Mouse (Mus musculus): ENCODE results near the gene Med12l. TPM values are rescaled to one million over a fixed set of nuclear protein-coding genes. Genes with fewer than 3 reads are reported as not detected.

The Med12l gene
- total and polyA plus RNA-seq, 3 experiments = 2.5 to 8.2 (median 6.9) TPM

GRCm38 (mm10) chr3:59015698-59016412 is 10.2 kb downstream of the Med12l start:
- no peak for DNase-seq
- 0 out of 2 replicates have a peak, but pooled peaks cover 2% of the 10 kb centered on the region for H3K27me3 ChIP-seq (ENCODE audit: control insufficient read depth, insufficient read depth, low read length)
- no peak overlapping the region for H3K27ac ChIP-seq
- intact Hi-C loops (cut with DNase I) = no loop called here
- H3K4me1 ChIP-seq (ENCODE audit: control insufficient read depth, insufficient read depth, low read length) = no peaks in the 10 kb centered on the region
- WGBS = 67% methylated on average over 4 of the region's 4 CpGs
- no peaks in the 10 kb centered on the region; the same call in 1 of the 2 replicates for H3K79me2 ChIP-seq (replicated peaks; ENCODE audit: control insufficient read depth, insufficient read depth, low read length)
- H3K9ac ChIP-seq (ENCODE audit: low read depth, low read length) = no peak overlapping the region
- no peaks in the 10 kb centered on the region for H3K36me3 ChIP-seq (ENCODE audit: control insufficient read depth, insufficient read depth, low read length)
- H3K4me3 ChIP-seq = no peak overlapping the region
- no peak for TF ChIP-seq EP300 (IDR thresholded peaks at IDR 0.05; ENCODE audit: insufficient read depth, low read depth, low read length)
- no peak for TF ChIP-seq CTCF (IDR thresholded peaks at IDR 0.05)

- WGBS = 60% methylated on average over 9 of the region's 9 CpGs
- no peak overlapping the region for H3K27ac ChIP-seq
- H3K9ac ChIP-seq (ENCODE audit: low read depth, low read length) = no peak overlapping the region
- TF ChIP-seq EP300 (IDR thresholded peaks at IDR 0.05; ENCODE audit: insufficient read depth, low read depth, low read length) = no peak
- TF ChIP-seq CTCF (IDR thresholded peaks at IDR 0.05) = no peak
- no peak for TF ChIP-seq POLR2A (IDR thresholded peaks at IDR 0.05; ENCODE audit: insufficient read depth, low read depth, low read length)
- no peak overlapping the region for H3K4me3 ChIP-seq
- intact Hi-C loops (cut with DNase I) = no loop called here
- H3K36me3 ChIP-seq (ENCODE audit: control insufficient read depth, insufficient read depth, low read length) = no peaks in the 10 kb centered on the region
- H3K79me2 ChIP-seq (replicated peaks; ENCODE audit: control insufficient read depth, insufficient read depth, low read length) = peaks cover 2% of the 10 kb centered on the region
- no peaks in the 10 kb centered on the region for H3K4me1 ChIP-seq (ENCODE audit: control insufficient read depth, insufficient read depth, low read length)
- DNase-seq = no peak
- H3K27me3 ChIP-seq (ENCODE audit: control insufficient read depth, insufficient read depth, low read length) = 0 out of 2 replicates have a peak, but pooled peaks cover 2% of the 10 kb centered on the region
Measured at GRCm38 (mm10) chr3:59016501-59016900, 10.9 kb downstream of the Med12l start.

GRCm38 (mm10) chr3:59021236-59021635 is 15.6 kb downstream of the Med12l start:
- intact Hi-C loops (cut with DNase I) = no loop called here
- Histone ChIP-seq H3K36me3 (ENCODE audit: control insufficient read depth, insufficient read depth, low read length) (no peaks in the 10 kb centered on the region), H3K4me1 (ENCODE audit: control insufficient read depth, insufficient read depth, low read length) (peaks cover 1% of the 10 kb centered on the region), H3K27ac (no peak overlapping the region), H3K79me2 (replicated peaks; ENCODE audit: control insufficient read depth, insufficient read depth, low read length) (peaks cover 2% of the 10 kb centered on the region), H3K27me3 (ENCODE audit: control insufficient read depth, insufficient read depth, low read length) (no peaks in the 10 kb centered on the region), H3K9ac (ENCODE audit: low read depth, low read length) (no peak overlapping the region), H3K4me3 (no peak overlapping the region)
- WGBS = 60% methylated on average over 8 of the region's 8 CpGs
- no peak for TF ChIP-seq EP300 (IDR thresholded peaks at IDR 0.05; ENCODE audit: insufficient read depth, low read depth, low read length)
- no peak for TF ChIP-seq POLR2A (IDR thresholded peaks at IDR 0.05; ENCODE audit: insufficient read depth, low read depth, low read length)
- no peak for TF ChIP-seq CTCF (IDR thresholded peaks at IDR 0.05)
- no peak for DNase-seq

- H3K36me3 ChIP-seq (ENCODE audit: control insufficient read depth, insufficient read depth, low read length) = peaks cover 2% of the 10 kb centered on the region; the same call in 1 of the 2 replicates
- H3K4me3 ChIP-seq = no peak overlapping the region
- peaks cover 2% of the 10 kb centered on the region for H3K79me2 ChIP-seq (replicated peaks; ENCODE audit: control insufficient read depth, insufficient read depth, low read length)
- 84% methylated on average over 2 of the region's 2 CpGs for WGBS
- TF ChIP-seq CTCF (IDR thresholded peaks at IDR 0.05) (no peak), EP300 (IDR thresholded peaks at IDR 0.05; ENCODE audit: insufficient read depth, low read depth, low read length) (no peak), POLR2A (IDR thresholded peaks at IDR 0.05; ENCODE audit: insufficient read depth, low read depth, low read length) (no peak)
- intact Hi-C loops (cut with DNase I) = no loop called here
- DNase-seq = no peak
- H3K9ac ChIP-seq (ENCODE audit: low read depth, low read length) = no peak overlapping the region
- peaks cover 1% of the 10 kb centered on the region for H3K4me1 ChIP-seq (ENCODE audit: control insufficient read depth, insufficient read depth, low read length)
- no peak overlapping the region for H3K27ac ChIP-seq
- H3K27me3 ChIP-seq (ENCODE audit: control insufficient read depth, insufficient read depth, low read length) = no peaks in the 10 kb centered on the region
Measured at GRCm38 (mm10) chr3:59022251-59022650, 16.6 kb downstream of the Med12l start.

GRCm38 (mm10) chr3:59022971-59023370 is 17.3 kb downstream of the Med12l start:
- WGBS = 91% methylated on average over 14 of the region's 14 CpGs
- no peak for TF ChIP-seq POLR2A (IDR thresholded peaks at IDR 0.05; ENCODE audit: insufficient read depth, low read depth, low read length)
- no peak for TF ChIP-seq EP300 (IDR thresholded peaks at IDR 0.05; ENCODE audit: insufficient read depth, low read depth, low read length)
- no peak for TF ChIP-seq CTCF (IDR thresholded peaks at IDR 0.05)

GRCm38 (mm10) chr3:59024531-59025192 is 19.0 kb downstream of the Med12l start:
- Histone ChIP-seq H3K4me1 (ENCODE audit: control insufficient read depth, insufficient read depth, low read length) (peaks cover 1% of the 10 kb centered on the region), H3K9ac (ENCODE audit: low read depth, low read length) (no peak overlapping the region), H3K27ac (peak overlapping the region; percentile 28), H3K36me3 (ENCODE audit: control insufficient read depth, insufficient read depth, low read length) (peaks cover 2% of the 10 kb centered on the region), H3K4me3 (0 out of 2 replicates have a peak overlapping the region, but pooled peaks have one; percentile 14), H3K79me2 (replicated peaks; ENCODE audit: control insufficient read depth, insufficient read depth, low read length) (peaks cover 2% of the 10 kb centered on the region), H3K27me3 (ENCODE audit: control insufficient read depth, insufficient read depth, low read length) (no peaks in the 10 kb centered on the region)
- intact Hi-C loops (cut with DNase I) = no loop called here
- WGBS = 12% methylated on average over 14 of the region's 14 CpGs
- TF ChIP-seq EP300 (IDR thresholded peaks at IDR 0.05; ENCODE audit: insufficient read depth, low read depth, low read length) (no peak), CTCF (IDR thresholded peaks at IDR 0.05) (no peak), POLR2A (IDR thresholded peaks at IDR 0.05; ENCODE audit: insufficient read depth, low read depth, low read length) (no peak)
- peak in 1 of 2 experiments; percentile 9 for DNase-seq

More at GRCm38 (mm10) chr3:59022971-59023370, 17.3 kb downstream of the Med12l start:
- Histone ChIP-seq H3K4me3 (no peak overlapping the region), H3K27me3 (ENCODE audit: control insufficient read depth, insufficient read depth, low read length) (no peaks in the 10 kb centered on the region), H3K36me3 (ENCODE audit: control insufficient read depth, insufficient read depth, low read length) (peaks cover 2% of the 10 kb centered on the region), H3K27ac (no peak overlapping the region), H3K4me1 (ENCODE audit: control insufficient read depth, insufficient read depth, low read length) (peaks cover 1% of the 10 kb centered on the region), H3K9ac (ENCODE audit: low read depth, low read length) (no peak overlapping the region), H3K79me2 (replicated peaks; ENCODE audit: control insufficient read depth, insufficient read depth, low read length) (peaks cover 2% of the 10 kb centered on the region)
- intact Hi-C loops (cut with DNase I) = no loop called here
- DNase-seq = no peak

Measured in heart, adult 2 months (tissue).